Mouse (Mus musculus) v-Abl transformed pro-B cells (cell line): ENCODE results near the gene Ang4.

Experiments
- in situ Hi-C, 2 experiments: fragments of 400-800 bp; cut with MboI; formaldehyde crosslinking; loops; one replicate each; pipeline ENCODE4 v1.15.1; 2025; ENCODE audit not compliant: unreplicated experiment in 2 of 2

The Ang4 gene

DNA sequence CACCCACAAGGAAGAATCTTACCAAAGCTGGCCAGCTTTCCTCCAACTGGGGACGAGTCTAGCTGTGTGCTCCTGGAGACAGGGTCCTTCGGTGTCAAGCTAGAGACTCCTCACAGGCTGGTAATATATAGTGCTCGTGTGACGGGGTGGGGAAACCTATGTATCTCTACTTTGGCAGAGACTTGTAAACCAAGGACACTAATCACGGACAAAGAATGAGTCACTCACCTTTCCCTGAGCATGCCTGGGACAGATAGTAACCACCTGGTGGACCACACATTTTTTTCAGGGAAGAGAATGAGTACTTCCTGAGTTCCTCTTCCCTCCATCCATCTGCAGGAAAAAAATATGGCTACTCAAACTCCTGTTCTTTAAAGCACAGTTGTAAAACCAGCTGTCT is at the start of gene Ang4:
Ang4 (minus strand) TSS at position 101 of the 400 bp plus-strand sequence.
- in situ Hi-C loops = loop anchor here (5.0 to 25.0 kb wide), 6 partner anchors 84 to 676 kb away; partner anchors contain the start of genes Ear6 (in 1 of the 2), Sall2 (in 1 of the 2), Tmem253 (in 1 of the 2) and Zfp219 (in 1 of the 2)

DNA sequence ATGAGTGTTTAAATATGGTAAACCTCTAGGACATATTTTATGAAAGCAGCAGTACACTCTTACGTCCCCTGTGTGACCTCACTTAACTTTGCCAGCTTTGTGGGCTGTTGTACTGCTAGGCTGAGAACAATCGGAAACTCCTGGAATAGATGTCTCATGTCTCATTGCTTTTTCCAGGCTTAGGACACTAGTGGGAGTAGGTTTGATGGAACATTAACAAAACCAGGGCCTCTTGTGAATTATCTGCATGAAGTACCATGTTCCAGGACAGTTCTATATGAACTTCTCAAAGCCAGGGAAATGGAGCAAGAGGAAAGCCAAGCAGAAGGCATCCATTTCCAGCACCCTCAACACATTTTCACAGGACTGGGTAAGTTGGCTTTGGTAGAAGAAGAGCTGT is 26.4 kb upstream of the Ang4 start, which contains the start of gene AY358078:
AY358078 (plus strand) TSS at position 301 of the 400 bp plus-strand sequence.
- in situ Hi-C loops = no loop called here

DNA sequence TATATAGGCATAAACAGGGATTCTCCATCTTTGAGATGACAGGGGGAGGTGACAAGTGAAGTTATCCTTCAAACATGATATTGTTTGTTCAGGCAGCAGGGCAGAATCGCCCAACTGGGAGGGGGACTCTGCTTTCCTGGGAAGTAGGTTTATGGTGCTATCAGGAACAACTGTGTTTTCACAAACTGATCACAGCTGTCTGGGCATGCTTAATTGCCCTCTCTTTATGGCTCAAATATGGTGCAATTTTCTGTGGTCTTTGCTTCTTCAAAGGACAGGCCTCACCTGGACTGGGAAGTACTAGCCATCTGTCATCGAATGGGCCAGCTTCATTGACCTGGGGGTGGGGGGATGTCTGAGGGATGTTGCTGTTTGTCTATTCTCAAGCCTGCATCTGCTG is 20.7 kb upstream of the Ang4 start:
- in situ Hi-C loops = no loop called here

DNA sequence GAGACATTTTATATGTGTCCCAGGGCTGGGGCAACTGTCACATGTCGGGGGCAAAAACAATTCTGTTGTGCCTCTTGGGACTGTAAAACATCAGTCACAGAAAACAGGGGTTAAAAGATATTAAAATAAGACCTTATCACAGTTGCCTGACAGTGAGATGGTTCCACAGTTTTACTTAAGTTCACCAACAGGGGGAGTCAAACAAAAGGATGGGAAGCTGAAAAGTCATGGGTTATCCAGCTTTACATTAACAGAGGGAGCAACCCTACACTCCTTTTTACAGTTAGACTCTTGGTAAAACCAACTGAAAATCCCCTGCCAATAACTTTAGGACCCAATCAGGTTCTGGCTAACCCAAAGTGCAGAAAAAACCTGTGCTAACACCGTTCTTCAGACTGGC is 15.8 kb upstream of the Ang4 start:
- in situ Hi-C loops = no loop called here

DNA sequence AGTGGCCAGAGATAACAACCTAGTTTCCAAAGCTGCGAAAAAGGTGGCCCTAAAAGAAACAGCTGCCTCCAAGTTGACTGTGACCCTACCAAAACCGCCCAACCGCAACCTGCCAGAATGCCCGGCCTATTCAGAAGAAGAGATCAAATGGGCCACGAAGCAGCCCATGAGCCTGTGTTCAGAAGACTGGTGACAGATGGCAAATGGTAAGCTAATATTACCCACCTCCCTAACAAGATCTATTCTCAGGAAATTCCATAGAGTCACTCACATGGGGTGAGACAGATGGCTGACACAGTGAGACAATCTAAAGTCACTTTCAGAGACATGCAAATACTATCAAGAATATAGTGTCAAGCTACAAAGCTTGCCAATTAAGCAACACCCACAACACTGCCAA is 13.7 kb upstream of the Ang4 start:
- in situ Hi-C loops = no loop called here

DNA sequence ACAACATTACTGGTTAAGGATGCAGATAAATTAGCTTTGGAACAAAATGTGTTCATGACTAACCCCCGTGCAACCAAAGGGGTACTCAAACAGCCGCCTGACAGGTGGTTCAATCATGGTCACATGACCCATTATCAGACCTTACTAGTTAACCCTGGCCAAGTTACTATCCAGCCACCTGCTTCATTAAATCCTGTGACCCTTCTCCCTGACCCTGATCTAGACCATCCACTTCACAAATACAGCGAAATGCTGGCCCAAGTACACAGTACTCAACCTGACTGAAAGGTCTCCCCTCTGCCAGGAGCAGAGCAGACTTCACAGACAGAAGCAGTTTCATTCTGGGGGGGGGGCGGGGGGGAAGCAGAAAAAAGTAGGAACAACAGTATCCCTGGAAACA is 12.9 kb upstream of the Ang4 start:
- in situ Hi-C loops = no loop called here

DNA sequence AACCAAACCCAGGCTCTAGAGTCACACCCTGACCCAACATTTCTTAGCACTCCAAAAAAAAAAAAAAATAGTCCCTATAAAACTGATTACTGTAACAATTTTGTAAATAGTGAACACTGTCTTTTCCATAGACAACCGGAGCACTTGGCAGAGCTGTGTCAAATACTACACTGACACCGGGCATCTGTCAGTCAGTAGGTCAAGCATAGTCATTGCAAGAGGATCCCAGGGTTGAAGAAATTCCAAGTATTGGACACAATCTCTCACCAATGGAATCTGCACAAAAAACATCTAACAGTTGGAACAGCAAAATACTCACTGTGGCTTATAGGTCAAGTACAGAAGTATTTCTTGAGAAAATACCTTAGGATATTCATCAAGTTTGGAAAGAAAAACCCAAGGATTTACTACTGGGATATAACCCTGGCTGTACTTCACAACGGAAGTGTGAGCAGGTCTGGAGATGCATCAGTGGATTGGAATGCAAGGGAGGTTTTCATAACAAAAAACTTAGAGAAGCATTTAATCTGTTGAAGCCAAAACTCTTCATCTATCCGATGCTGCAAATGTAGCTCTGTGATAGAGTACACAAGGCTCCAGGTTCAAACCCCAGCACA is 5.6 kb upstream of the Ang4 start:
- in situ Hi-C loops = loop anchor here in 1 of 2 experiments (10.0 kb wide), 1 partner anchor 556 kb away; no protein-coding TSS in a partner anchor

DNA sequence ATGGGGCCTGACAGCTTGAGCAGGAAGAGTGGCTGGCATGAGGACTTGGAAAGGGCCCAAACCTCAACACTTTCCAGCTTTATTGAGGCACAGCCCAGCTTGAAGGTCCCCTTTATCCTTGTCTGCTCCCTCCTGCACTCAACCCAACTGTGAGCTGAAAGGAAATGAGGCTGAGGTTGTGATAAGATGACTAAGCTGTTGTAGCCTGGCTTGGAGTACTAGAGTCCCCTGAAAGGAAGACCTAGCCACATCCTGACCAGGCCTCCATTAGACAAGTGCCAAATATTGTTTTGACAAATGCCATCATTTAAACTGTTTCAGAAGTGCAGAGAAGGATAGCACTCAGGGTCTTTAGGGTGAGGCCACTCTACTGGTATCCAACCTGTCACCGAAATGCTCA is 4.4 kb upstream of the Ang4 start:
- in situ Hi-C loops = loop anchor here in 1 of 2 experiments (10.0 kb wide), 1 partner anchor 557 kb away; no protein-coding TSS in a partner anchor

DNA sequence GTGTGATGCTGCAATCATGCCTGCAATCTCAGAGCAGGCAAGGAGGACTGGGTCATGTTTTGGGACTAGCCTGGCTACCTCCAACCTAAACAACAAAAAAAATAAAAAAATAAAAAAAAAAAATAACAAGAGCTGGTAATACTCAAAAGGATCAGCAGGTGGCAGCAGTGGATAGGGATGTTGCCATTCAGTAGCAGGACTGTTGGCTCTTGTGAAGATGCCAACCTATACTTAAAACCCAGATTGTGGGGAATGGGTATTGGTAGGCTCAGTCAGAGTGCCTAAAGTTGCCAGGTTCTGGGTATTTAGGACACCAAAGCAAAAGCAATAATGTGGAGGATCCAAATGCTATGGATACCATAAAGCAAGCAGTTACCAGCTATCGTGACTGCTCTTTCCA is 2.0 kb downstream of the Ang4 start:
- in situ Hi-C loops = loop anchor here (5.0 to 25.0 kb wide), 6 partner anchors 86 to 674 kb away; partner anchors contain the start of genes Ear6 (in 1 of the 2), Sall2 (in 1 of the 2), Tmem253 (in 1 of the 2) and Zfp219 (in 1 of the 2)

DNA sequence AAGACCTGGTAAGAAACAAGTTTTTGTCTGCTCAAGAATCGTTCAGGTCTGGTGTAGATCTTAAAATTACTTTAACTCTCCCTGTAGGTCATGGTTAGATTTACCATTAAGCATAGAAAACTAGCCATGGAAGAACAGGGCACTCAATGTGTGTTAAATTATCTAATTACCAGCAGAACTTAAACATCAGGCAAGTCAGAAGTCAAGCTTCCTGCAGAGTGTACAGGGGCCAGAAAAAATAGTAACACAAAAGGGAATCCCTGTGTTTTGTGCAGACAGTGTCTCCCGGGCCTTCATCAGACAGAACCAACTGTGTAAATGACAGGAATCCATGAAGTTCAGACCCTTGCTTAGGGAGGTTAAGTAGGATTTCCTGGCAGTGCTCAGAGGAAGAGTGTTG is 17.4 kb downstream of the Ang4 start:
- in situ Hi-C loops = loop anchor here in 1 of 2 experiments (25.0 kb wide), 3 partner anchors 106 to 581 kb away; partner anchors contain the start of genes Ear6, Sall2, Tmem253 and Zfp219

DNA sequence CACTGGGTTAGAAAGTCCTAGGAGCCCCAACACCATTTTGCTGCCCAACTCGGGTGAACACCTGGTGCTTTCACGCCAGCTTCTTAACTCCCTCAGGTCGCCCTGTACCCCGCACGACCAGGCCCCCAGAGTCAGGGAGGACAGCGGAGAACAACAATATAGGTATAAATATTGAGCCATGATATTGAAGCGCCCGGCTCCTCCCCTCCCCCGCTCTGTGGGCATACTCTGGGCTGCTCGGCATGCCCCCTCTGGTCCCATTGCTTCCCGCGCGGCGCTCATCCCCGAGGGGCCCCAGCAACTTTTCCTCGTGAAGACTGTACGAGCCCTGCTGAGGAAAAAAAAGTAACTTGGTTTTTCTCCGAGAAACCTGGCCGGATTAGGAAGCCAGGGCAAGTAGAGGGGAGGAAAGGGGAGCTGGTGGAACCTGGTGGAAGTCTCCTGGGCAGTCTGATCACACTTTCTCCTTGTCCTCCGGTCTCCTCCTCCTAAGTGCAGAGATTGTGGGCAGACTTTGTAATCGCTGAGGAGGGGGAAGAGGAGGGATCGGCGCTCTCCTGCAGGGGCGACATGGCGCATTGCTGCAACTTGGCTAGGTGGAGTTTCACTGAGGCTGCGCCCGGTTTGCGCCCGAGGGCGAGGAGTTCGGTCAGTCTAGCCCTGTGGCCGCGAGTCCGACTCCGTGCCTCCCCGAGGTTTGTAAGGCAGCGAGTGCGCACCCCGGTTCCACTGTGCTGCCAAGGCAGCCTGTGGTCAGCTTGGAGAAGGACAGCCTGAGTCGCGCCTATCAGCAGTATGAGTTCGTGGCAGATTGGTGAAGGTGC is 32.8 kb downstream of the Ang4 start:
- in situ Hi-C loops = no loop called here

DNA sequence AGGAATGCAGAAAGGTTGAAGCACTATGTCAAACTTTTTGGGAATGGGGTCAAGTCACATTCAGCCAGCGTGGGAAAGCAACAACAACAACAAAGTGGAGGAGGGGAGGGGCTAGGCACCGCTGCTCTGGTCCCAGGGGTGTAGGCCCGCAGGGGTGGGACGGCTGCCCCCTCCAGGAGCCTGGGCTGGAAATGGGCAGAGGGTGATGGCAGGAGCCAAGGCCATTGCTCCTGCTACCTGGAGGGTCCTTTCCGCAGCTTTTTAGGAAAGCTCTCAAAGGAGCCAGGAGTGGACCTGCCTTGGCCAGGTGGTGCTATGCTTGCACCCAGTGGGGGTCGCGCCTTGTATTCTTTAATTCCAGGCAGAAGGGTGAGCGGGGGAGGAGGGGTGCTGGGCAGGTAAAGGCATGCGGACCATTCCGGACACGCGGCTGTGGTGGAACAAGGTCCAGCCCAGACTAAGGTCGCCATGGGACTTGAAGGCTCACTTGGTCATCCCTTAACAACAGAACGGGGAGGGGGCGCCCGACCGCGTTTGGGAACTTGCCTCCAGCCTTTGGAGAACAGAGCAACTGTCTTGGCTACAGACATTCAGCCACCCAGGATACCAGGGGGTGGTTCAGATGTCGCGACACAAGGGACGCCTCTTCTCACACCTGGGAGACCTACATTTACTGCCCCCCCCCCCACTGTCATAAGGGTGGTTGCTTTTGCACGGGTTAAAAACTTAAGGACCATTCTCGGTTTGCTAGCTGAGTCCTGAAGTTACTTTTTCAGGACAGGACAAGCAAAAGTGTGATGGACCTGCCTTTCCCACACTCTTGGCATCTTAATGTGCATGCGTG is 34.0 kb downstream of the Ang4 start:
- in situ Hi-C loops = no loop called here

DNA sequence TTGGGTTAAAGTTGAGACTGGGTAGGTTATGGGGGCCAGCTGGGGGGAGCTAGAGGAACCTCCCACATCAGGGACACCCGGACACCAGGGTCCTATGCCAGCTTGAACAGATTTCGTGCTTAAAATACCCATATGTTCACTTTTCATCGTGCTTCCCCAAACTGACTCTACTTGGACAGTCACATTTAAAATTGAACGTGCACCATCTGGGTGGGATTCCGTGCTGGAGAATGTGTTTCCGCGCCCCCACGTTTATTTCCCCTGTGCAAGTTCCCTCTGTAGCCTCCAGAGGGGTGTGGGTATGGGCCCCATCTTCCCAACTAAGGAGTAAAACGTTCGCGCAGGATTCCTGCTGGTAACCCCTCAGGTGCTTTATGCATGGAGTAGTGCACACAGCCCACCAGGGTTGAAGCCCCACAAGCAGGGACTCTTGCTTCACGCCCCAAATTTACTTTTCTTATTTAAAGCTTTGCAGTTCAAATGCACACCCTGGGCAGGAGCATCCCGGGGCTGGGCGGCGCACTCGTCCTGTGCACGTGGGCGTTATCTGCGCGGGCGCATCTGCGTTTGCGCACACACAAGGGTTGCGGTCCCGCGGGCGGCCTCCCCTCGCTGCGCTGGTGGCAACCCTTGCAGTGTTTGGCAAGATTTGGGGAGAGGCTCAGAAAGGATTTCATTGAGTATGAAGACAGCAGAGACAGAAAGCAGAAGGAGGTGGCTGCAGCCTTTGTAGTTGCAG is 34.8 kb downstream of the Ang4 start:
- in situ Hi-C loops = no loop called here

DNA sequence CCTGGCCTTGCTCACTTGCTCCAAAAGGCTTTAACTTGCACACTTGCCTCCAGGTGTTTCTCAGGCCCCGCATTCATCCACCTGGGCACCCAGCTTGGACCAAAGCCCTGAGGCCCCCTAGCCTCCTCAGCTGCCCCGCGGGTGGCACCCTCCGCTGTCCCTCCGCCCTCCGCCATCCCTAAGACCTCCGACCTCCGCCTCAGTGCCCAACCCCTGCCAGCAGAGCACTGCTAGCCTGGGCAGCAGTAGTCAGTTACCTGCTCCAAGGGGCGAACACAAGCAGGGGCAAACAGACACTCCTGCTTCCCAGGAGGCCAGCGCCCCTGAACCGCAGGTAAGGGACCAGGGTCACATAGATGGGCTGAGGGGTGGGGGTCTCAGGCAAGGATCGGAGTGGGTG is 35.4 kb downstream of the Ang4 start:
- in situ Hi-C loops = no loop called here

DNA sequence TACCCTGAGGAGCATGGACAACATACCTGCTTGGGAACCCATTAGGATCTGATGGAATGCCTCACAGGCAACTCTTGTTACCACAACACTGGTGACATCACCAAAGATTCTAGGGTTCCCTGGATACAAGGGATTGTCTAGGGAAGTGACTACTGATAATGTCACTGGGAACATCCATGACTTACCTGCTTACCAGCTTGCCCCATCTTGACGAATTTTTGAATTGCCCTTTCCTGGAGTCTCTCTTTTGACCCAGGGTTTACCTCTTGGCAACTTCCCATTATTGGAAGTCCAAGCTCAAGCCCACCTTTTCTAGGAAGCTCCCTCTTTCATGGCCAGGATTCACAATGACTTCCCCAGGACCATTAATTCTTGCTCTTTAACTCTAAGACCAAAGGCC is 56.3 kb downstream of the Ang4 start, which contains the start of gene Gm5800:
Gm5800 (minus strand) TSS at position 101 of the 400 bp plus-strand sequence.
- in situ Hi-C loops = no loop called here
